In genomic region chr7:116181444-116181946, GRCm38 (mm10) we compare ENCODE assay signal across 21 mouse cellular contexts.
A peak's percentile ranks its signal among the peaks of the same experiment; 100 is the strongest.
DNase-seq lines count a peak whose midpoint lies in the region; ATAC-seq and TF ChIP-seq lines count a peak whose summit lies in the region.
"Had no signal": no experiment of that assay in that cellular context is flagged by ENCODE, and none has a peak within 500 bp of the region (broad histone marks: within the 10 kb centered on the region; RNA-seq: fewer than 3 reads in every experiment).

No protein-coding gene starts in this region.

- H3K4me3 ChIP-seq in heart, embryonic 10.5 days: no peak overlapping the region
- H3K4me3 ChIP-seq in heart, embryonic 15.5 days: no peak overlapping the region
- peak overlapping the region; percentile 26; the same call in 1 of the 2 replicates for H3K4me3 ChIP-seq in E14TG2a.4 (replicated peaks; ENCODE audit: low read length)
- no peak overlapping the region for H3K4me3 ChIP-seq in cortical plate, adult 2 months (ENCODE audit: insufficient read depth, low read length)
- H3K4me3 ChIP-seq in midbrain, embryonic 14.5 days (replicated peaks; ENCODE audit: low read depth, low read length): no peak overlapping the region
- H3K4me3 ChIP-seq: embryonic facial prominence, embryonic 12.5 days; forebrain, embryonic 12.5 days; hindbrain, embryonic 15.5 days had no signal

- no peak for ATAC-seq in heart, embryonic 15.5 days (replicated peaks; ENCODE audit: insufficient number of reproducible peaks, insufficient read depth, low FRiP score, low read depth)
- ATAC-seq in midbrain, embryonic 14.5 days (ENCODE audit: low FRiP score, low TSS enrichment): no peak
- ATAC-seq: forebrain, postnatal 0 days; intestine, embryonic 16.5 days had no signal

- H3K36me3 ChIP-seq in heart, embryonic 10.5 days: peaks cover 41% of the 10 kb centered on the region
- H3K36me3 ChIP-seq in heart, embryonic 15.5 days: peaks cover under 1% of the 10 kb centered on the region; the same call in 1 of the 2 replicates
- H3K36me3 ChIP-seq in E14TG2a.4 (ENCODE audit: insufficient read depth, low read length): peaks cover 68% of the 10 kb centered on the region
- no peaks in the 10 kb centered on the region for H3K36me3 ChIP-seq in midbrain, embryonic 14.5 days (ENCODE audit: control insufficient read depth, insufficient read depth, low read length)
- H3K36me3 ChIP-seq: embryonic facial prominence, embryonic 12.5 days; forebrain, embryonic 12.5 days; hindbrain, embryonic 15.5 days had no signal

- no peak for TF ChIP-seq CTCF in E14TG2a.4 (conservative IDR thresholded peaks at IDR 0.05; ENCODE audit: low read length)
- TF ChIP-seq CTCF in cortical plate, adult 2 months (IDR thresholded peaks at IDR 0.05; ENCODE audit: extremely low read depth, insufficient read depth, low read length): no peak

- no peaks in the 10 kb centered on the region for H3K9me3 ChIP-seq in heart, embryonic 10.5 days
- no peaks in the 10 kb centered on the region for H3K9me3 ChIP-seq in heart, embryonic 15.5 days (replicated peaks)
- no peaks in the 10 kb centered on the region for H3K9me3 ChIP-seq in E14TG2a.4 (ENCODE audit: low read length)
- no peaks in the 10 kb centered on the region for H3K9me3 ChIP-seq in midbrain, embryonic 14.5 days (ENCODE audit: control insufficient read depth, low read length)
- H3K9me3 ChIP-seq: embryonic facial prominence, embryonic 12.5 days; forebrain, embryonic 12.5 days; hindbrain, embryonic 15.5 days had no signal

- peaks cover 58% of the 10 kb centered on the region for H3K4me1 ChIP-seq in heart, embryonic 10.5 days
- peaks cover 49% of the 10 kb centered on the region for H3K4me1 ChIP-seq in heart, embryonic 15.5 days (replicated peaks)
- H3K4me1 ChIP-seq in E14TG2a.4 (replicated peaks; ENCODE audit: low read depth, low read length): peaks cover 61% of the 10 kb centered on the region
- H3K4me1 ChIP-seq in cortical plate, adult 2 months (ENCODE audit: control insufficient read depth, insufficient read depth, low read length): peaks cover 22% of the 10 kb centered on the region
- peaks cover 23% of the 10 kb centered on the region for H3K4me1 ChIP-seq in midbrain, embryonic 14.5 days (ENCODE audit: control insufficient read depth, insufficient read depth, low read length)

- WGBS in heart, embryonic 10.5 days: 74% methylated on average over 5 of the region's 5 CpGs
- 72% methylated on average over 5 of the region's 5 CpGs for WGBS in heart, embryonic 15.5 days
- 92% methylated on average over 5 of the region's 5 CpGs for WGBS in midbrain, embryonic 14.5 days

- no peak overlapping the region for H3K9ac ChIP-seq in heart, embryonic 15.5 days
- no peak overlapping the region for H3K9ac ChIP-seq in midbrain, embryonic 14.5 days (replicated peaks; ENCODE audit: low read length)
- H3K9ac ChIP-seq: embryonic facial prominence, embryonic 12.5 days; forebrain, embryonic 12.5 days; forebrain, postnatal 0 days; hindbrain, embryonic 15.5 days had no signal

- no peak for DNase-seq in heart, embryonic 10.5 days (ENCODE audit: low spot score)
- no peak for DNase-seq in heart, adult 8-10 months (ENCODE audit: low spot score)
- no peak for DNase-seq in heart, postnatal 4 days
- no peak for DNase-seq in midbrain, embryonic 14.5 days
- DNase-seq: adrenal gland, adult 2 months; adrenal gland, postnatal 36 days; cerebellum, adult 11 months; cerebellum, adult 8-10 months; cerebellum, postnatal 14 days; forebrain, postnatal 0 days; gastrocnemius, postnatal 36 days; heart, adult 18-20 months; heart, postnatal 10 days; kidney, adult 2 months had no signal

- 0 out of 2 replicates have a peak overlapping the region, but pooled peaks have one; percentile 19 for H3K4me2 ChIP-seq in heart, embryonic 15.5 days
- H3K4me2 ChIP-seq in midbrain, embryonic 14.5 days (ENCODE audit: low read length): no peak overlapping the region
- H3K4me2 ChIP-seq: embryonic facial prominence, embryonic 12.5 days; forebrain, embryonic 12.5 days; hindbrain, embryonic 15.5 days had no signal

- H3K27ac ChIP-seq in heart, embryonic 10.5 days: peak overlapping the region; percentile 50; the same call in 1 of the 2 replicates
- H3K27ac ChIP-seq in heart, embryonic 15.5 days: peak overlapping the region; percentile 75
- peak overlapping the region; percentile 34; the same call in 1 of the 2 replicates for H3K27ac ChIP-seq in cortical plate, adult 2 months (ENCODE audit: insufficient read depth, low read length)
- H3K27ac ChIP-seq in midbrain, embryonic 14.5 days (replicated peaks; ENCODE audit: low read depth, low read length): no peak overlapping the region
- H3K27ac ChIP-seq: embryonic facial prominence, embryonic 12.5 days; forebrain, embryonic 12.5 days; hindbrain, embryonic 15.5 days had no signal

- no peaks in the 10 kb centered on the region for H3K27me3 ChIP-seq in heart, embryonic 10.5 days (ENCODE audit: insufficient read depth, poor library complexity, severe bottlenecking)
- H3K27me3 ChIP-seq in heart, embryonic 15.5 days: no peaks in the 10 kb centered on the region
- no peaks in the 10 kb centered on the region for H3K27me3 ChIP-seq in E14TG2a.4 (ENCODE audit: insufficient read depth, low read length)
- no peaks in the 10 kb centered on the region for H3K27me3 ChIP-seq in midbrain, embryonic 14.5 days (ENCODE audit: control insufficient read depth, insufficient read depth, low read length)
- H3K27me3 ChIP-seq: embryonic facial prominence, embryonic 12.5 days; forebrain, embryonic 12.5 days; hindbrain, embryonic 15.5 days had no signal

- TF ChIP-seq POLR2A in cortical plate, adult 2 months (IDR thresholded peaks at IDR 0.05; ENCODE audit: extremely low read depth, insufficient read depth, low read length): 0 out of 2 replicates have a peak, but pooled peaks have one; percentile 5
